Mouse (Mus musculus): ENCODE data around the gene Pcdh8. TPM values are rescaled to one million over a fixed set of nuclear protein-coding genes. Genes with fewer than 3 reads are reported as not detected.

Gene Pcdh8
- 0.11 and 0.45 TPM in 2 replicates for total RNA-seq (2021)
- long read RNA-seq, experiment 1 = 0 reads
- long read RNA-seq, experiment 2 = 0 reads

DNA sequence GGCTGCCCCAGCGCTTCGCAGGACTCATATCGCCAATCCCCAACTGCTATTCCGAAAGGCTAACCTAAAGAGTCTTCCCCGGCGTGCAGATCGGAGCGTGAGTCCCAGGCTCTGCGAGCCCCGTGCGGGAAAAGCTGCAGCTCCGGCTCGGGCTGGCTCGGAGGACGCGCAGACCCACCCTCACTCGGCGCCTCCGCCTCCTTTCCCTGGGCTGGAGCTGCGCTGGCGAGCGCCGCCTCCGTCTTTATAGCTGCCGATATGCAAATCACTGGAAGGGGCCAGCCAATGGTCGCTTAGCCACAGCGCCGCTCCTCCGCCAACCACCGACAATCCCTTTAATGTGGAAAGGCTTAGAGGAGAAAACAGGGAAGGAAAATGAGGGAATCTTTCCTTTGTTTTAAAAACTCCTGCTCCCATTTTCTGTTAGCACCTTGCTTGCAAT, at the start of gene Pcdh8:
TSS of gene Pcdh8 (minus strand) at position 219 of the 442 bp plus-strand sequence.
- peak; percentile 86 for DNase-seq

- no peak for DNase-seq
Measured at GRCm38 (mm10) chr14:79814709-79815108, 43.6 kb upstream of the Pcdh8 start.

GRCm38 (mm10) chr14:79814084-79814483, 43.0 kb upstream of the Pcdh8 start:
- DNase-seq = no peak

- no peak for DNase-seq
Measured at GRCm38 (mm10) chr14:79793179-79793578, 22.1 kb upstream of the Pcdh8 start.

DNA sequence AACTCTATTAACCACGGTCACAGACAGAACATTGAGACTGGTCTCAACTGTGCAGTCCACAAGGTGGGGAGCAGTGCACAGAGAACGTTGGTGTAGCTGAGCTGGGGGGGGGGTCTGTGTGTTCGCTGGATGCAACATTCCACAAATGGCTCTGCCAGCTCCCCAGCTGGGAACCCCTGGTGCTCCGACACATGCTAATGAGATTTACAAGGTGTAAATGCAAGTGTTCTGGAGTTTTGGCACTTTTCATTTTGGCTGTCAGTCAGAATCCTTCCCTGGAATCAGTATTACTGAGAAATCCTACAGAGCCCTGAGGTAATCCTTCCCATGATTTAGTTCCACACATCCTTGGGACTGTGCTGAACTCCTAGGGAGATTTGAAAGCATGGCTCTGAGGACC, 18.4 kb upstream of the Pcdh8 start:
- DNase-seq = no peak

- no peak for DNase-seq
Measured at GRCm38 (mm10) chr14:79788656-79789204, 17.6 kb upstream of the Pcdh8 start.

- DNase-seq = no peak
Measured at GRCm38 (mm10) chr14:79787918-79788317, 16.8 kb upstream of the Pcdh8 start.

DNA sequence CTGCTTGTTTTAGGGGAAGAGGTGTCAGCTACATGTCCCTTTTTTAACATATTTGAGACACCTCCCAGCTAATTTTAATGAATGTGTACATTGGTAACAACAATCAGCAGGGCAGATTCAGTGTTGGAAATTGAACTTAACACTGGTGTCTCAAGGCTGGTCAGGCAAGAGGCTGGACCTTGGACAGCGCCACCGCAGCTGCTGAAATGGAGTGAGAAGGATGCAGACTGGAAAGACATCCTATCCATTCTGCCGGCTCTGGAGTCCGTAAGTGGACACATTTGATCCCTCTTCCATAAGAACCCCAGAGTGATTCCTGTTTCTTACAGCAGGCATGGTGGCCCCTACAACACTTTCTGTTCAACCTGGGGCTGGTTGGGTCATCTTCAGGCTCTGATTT, 14.3 kb upstream of the Pcdh8 start:
- DNase-seq = peak; percentile 23

GRCm38 (mm10) chr14:79780889-79781288, 9.8 kb upstream of the Pcdh8 start:
- DNase-seq = no peak

GRCm38 (mm10) chr14:79780332-79780731, 9.2 kb upstream of the Pcdh8 start:
- DNase-seq = no peak

DNA sequence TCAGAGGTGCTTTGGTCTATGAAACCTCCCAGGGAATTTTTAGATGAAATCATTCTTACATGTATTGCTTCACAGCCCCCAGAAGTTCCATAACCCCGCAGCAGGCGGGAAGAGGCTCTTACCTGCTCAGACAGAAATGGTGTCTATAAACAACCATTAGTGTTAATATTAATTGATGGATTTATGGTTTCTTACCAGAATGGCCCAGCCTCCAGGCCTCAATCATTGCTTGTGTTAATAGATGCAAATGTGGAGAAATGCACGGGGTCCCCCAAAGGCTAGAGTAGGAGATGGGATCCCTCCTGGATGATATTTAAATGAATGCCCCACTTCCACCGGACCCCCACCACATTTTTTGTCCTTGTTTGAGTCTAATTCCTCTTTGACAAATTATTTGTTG, 8.7 kb upstream of the Pcdh8 start:
- DNase-seq = no peak

DNA sequence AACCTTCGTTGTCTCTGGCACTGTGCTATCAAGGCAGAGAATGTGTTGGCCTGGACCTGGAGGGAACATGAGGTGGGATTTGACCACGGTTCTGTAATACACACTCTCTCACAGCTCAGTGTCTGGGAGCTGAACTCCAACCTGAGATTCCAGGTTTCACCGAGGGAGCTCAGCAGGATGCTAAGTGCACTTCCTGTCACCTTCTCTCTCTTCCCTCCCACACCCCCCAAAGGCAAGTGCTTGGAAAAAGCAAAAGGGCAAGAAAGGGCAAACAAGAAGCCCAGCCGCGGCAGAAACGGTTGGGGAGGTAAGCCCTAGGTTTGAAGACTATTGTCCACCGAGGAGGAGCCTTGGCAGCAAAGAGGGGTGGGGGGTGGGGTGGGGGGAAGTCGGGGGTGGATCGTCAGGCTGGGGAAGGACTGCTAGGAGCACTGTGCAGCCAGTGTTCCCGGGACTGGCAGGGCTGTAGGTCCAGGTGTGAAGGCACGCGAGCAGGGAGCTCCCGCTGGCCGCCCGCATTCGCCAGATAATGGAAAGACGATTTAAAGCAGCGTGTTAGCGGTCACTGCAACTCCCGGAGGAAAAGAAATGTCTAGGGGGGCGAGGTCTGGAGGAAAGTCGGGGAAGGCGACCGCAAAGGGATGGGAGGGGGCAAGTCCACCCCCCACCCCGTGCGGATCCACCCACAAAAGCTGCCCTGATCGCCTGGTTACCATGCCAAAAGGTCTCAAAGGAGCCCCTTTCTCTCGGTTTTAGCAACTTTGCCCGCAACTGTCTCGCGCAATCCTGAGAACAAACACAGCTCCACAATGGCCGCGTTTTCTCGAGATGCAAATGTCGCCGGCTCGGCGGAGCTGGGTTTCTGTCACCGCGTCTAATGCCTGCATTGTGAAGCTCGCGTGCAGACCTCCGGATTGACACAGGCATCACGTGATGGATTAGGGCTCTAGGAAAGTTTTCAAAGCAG, 2.6 kb upstream of the Pcdh8 start:
- no peak for DNase-seq

DNA sequence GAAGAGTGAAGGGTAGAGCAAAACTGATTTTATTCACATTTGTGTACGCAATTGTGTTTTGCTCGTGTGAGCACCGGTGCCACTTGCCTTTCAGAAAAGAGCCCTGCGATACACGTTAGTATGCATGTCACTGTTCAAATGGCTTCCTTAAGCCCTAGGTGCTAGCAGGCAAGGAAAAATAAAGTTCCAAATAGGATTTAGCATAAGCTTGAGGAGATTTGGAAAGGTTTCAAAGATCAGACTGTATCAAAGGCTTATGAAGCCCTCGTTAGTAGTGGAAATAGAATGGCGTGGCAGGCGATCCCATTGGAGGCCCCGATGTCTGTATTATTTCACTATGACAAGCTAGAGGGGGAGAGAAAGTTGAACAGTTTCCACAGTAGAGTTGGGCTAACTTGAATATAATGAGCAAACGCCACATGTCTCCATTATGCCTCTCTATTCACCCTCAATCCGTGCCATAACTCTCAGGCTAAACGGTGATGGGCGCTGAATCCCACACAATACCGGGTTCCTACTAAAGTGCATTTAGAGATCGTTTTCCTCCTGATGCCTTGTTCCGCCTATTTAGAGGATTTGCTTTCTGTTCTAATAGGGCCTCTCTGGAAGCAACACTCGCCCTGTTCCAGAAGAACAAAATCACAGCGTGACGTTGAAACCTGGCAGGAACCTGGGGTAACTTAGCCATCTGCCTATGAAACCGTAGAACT, 845 bp upstream of the Pcdh8 start:
- DNase-seq = no peak

GRCm38 (mm10) chr14:79770306-79771093, 612 bp downstream of the Pcdh8 start:
- DNase-seq = no peak

DNA sequence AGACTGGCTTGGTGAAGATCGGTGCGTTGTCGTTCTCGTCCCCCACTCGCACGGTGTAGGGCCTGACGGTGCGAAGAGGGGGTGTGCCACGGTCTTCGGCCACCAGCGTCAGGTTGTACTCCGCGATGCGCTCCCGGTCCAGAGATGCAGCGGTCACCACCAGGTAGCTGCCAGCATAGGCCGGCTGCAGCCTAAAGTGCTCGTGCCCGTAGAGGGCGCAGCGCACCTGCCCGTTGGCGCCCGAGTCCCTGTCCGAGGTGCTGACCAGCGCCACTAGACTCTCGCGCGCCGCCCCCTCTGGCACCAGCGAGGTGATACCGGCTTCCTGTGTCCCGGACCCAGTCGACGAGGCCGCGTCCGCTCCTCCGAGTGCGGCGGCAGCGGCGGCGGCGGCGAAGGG, 1.5 kb downstream of the Pcdh8 start:
- peak; percentile 93 for DNase-seq

DNA sequence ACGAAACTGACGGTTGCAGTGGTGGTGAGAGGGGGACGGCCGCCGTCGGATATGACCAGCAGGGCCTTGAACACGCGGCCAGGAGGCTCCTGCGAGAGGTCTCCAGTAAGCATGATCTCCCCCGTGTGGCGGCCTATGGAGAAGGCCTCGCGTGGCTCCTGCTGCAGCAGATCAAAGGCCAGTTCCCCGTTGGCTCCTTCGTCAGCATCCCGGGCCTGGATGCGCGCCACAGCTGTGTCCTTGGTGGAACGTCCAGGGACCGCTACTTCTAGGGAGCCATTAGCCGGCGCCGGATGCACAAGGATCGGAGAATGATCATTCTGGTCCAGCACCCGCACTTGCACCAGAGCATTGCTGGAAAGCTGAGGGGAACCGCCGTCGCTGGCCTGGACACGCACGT, 2.1 kb downstream of the Pcdh8 start:
- peak; percentile 59 for DNase-seq

DNA sequence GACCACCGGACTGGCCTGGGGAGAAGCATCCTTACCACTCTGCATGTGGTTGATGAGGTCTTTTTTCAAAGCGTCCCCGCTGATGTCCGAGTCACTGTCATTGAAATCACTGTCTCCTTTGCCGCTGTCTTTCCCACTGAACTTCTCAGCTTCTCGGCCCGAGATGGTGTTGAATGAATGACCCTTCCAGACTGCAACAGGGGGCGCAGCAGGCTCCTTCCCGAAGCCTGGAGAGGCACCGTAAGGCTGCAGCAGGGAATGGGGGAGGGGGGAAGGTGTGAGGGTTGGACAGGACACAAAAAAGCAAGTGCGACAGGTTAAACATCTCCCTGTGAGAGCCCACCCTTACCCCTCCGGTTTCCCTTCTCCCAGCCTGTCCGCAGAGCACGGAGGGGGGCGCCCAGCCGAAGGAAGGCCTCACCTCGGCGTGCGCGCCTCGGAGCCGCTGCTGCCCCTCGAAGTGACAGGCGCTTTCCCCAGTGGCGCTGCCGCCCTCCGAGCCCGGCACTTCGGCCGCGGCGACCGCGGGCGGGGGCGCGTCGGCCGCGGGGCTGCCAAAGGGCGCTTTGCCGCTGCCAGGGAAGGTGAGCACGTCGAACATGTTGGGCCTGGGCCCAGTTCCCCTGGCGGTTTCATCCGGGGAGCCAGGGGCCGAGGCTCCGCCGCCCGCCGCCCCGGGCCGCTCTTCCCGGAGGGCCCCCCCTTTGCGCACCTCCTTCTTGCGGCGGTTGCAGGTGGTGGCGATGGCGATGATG, 2.9 kb downstream of the Pcdh8 start:
- DNase-seq = no peak

DNA sequence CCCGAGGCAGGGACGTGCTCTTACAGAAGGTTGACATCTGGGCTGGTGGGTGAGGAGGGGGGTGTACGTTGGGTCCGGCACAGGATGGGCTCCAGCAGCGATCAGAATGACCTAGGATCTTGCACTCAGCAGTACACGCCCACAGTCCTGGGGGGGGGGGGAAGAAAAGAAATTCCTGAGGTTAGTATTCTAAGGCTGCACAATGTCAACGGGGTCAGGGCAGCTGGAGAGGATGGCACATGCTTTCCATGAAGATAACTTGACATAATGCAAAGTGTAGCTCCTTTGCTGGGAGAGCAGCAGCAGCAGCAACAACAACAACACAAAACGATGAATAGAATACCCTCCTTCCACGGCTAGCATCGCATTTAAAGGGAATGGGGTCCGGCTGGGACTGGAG, 3.5 kb downstream of the Pcdh8 start:
- no peak for DNase-seq

DNA sequence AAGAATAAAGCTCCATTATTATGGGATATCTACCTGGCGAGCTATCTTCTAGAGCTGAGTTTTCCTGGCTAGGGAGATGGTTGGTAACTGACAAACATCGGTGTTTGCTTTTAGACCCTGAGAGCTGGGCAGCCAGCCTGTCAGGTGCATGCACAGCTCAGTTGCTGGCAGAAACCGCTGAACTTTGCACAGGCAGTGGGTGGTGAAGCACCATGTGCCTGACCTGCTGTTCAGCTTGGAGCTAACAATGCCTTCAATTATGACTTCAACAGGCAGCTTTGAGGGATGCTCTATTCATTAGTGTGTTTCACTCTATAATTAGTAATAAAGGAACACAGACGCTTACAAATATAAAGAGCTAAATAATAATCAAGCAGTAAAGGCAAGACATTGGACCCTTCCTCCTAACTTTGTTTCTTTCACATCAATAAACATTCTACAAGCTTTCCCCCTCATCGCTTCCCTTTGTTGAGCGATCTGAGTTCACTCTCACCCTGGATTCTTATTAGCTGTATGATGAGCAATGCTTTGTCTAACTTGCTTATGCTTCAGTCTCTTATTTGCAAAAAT, 5.8 kb downstream of the Pcdh8 start:
- DNase-seq = no peak

- peak; percentile 14 for DNase-seq
Measured at GRCm38 (mm10) chr14:79754601-79755222, 16.4 kb downstream of the Pcdh8 start.

Data from adrenal gland, postnatal 14 days (tissue).